Mouse (Mus musculus): ENCODE results near the gene Thsd4.

DNA sequence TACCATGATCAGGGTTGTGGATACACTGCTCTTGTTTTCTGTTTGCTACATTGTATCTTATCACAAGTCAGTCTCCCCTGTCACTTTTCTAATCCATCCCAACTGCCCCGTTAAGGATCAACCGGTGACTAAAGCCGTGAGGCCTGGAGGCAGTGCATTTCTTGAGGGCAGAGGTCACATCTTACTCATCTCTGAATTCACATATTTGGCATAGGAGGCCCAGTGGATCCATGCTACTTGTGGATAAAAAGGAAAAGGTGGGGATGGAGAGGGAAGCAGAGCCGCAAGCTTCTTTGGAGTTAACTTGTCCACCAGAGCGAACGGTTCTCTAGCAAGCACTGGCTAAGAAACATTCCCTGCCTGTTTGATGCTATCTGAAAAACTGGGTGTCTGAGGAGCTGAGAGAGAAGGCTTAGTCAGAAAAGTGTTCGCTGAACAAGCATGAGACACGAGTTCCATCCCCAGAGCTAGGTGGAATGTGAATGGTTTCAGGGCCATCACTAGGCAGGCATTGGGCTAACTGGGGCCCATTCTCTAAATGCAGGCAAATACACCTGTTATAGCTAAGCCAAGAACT, 211.0 kb downstream of the Thsd4 start:
- no peak for TF ChIP-seq CTCF (IDR thresholded peaks at IDR 0.05; ENCODE audit: low read depth)
- no peak for TF ChIP-seq EP300 (IDR thresholded peaks at IDR 0.05; ENCODE audit: low read depth)
